Comparison of ENCODE assay signal across 24 mouse cellular contexts in the genomic region with DNA sequence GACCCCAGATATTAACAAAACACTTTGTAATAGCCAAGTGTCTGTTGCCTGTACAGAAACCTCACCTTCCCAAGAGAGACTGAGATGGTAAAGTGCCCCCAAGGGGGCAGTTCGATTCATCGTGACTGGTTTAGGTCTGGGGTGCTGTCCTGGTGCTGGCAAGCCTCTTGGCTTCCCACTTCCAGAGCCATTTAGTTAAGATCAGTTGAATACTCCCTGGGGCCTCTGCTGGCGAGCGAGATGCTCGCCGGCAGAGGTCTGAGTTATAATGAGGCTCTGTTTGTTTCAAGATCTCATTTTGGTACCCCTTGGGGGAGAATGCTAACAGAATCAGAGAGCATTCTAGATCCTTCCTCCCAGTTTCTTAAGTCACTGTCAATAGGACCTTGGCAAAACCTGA.
"Had no signal": no experiment of that assay in that cellular context is flagged by ENCODE, and none has a peak within 500 bp of the region (broad histone marks: within the 10 kb centered on the region; RNA-seq: fewer than 3 reads in every experiment).

No protein-coding gene starts in this region.

- H3K9me3 ChIP-seq: kidney, embryonic 15.5 days; limb, embryonic 12.5 days; limb, embryonic 15.5 days; lung, embryonic 15.5 days; midbrain, embryonic 10.5 days; midbrain, embryonic 13.5 days; neural tube, embryonic 13.5 days had no signal

- H3K27me3 ChIP-seq: limb, embryonic 12.5 days; limb, embryonic 15.5 days; lung, embryonic 15.5 days; megakaryocyte, embryonic 14.5 days; midbrain, embryonic 13.5 days; neural tube, embryonic 13.5 days had no signal

- H3K4me3 ChIP-seq: kidney, embryonic 15.5 days; left cerebral cortex, adult 2 months; limb, embryonic 12.5 days; limb, embryonic 15.5 days; lung, embryonic 15.5 days; midbrain, embryonic 10.5 days; midbrain, embryonic 13.5 days; myocyte; neural tube, embryonic 13.5 days had no signal

- DNase-seq: kidney, adult 8-10 months; kidney, postnatal 10 days; kidney, postnatal 36 days; layer of hippocampus, postnatal 36 days; left cerebral cortex, postnatal 4 days; liver, postnatal 0 days; lung, postnatal 10 days; lung, postnatal 36 days; right cerebral cortex, adult 18-20 months; right cerebral cortex, postnatal 14 days; right cerebral cortex, postnatal 4 days; thymus, adult 18-20 months; thymus, postnatal 36 days had no signal

- H3K36me3 ChIP-seq: kidney, embryonic 15.5 days; limb, embryonic 12.5 days; limb, embryonic 15.5 days; lung, embryonic 15.5 days; midbrain, embryonic 10.5 days; midbrain, embryonic 13.5 days; neural tube, embryonic 13.5 days had no signal

- H3K4me1 ChIP-seq: megakaryocyte, embryonic 14.5 days; midbrain, embryonic 10.5 days had no signal

- H3K27ac ChIP-seq: kidney, embryonic 15.5 days; left cerebral cortex, adult 2 months; limb, embryonic 12.5 days; limb, embryonic 15.5 days; liver, embryonic 14.5 days; lung, embryonic 15.5 days; midbrain, embryonic 10.5 days; midbrain, embryonic 13.5 days; neural tube, embryonic 13.5 days had no signal
